Mouse (Mus musculus) heart, postnatal 36 days (tissue): ENCODE results near the gene Klhdc3. TPM values are rescaled to one million over a fixed set of nuclear protein-coding genes. Genes with fewer than 3 reads are reported as not detected.

ENCODE experiments used
- DNase-seq, 2 experiments: peaks; one replicate each; pipeline ENCODE4 v3.0.0; 2021 to 2022
- intact Hi-C: fragments of 180-260 bp; cut with DNase I; formaldehyde crosslinking; loops from one replicate; pipeline ENCODE4 v1.15.1; 2025
- total RNA-seq, 2 experiments: library from RNA; stranded (reverse); gene quantifications; 2 replicates each; pipeline ENCODE4 v1.2.3; 2021

Gene Klhdc3
- total RNA-seq, 2 experiments from 2014 or later = 85.5 to 87.7 TPM

DNA sequence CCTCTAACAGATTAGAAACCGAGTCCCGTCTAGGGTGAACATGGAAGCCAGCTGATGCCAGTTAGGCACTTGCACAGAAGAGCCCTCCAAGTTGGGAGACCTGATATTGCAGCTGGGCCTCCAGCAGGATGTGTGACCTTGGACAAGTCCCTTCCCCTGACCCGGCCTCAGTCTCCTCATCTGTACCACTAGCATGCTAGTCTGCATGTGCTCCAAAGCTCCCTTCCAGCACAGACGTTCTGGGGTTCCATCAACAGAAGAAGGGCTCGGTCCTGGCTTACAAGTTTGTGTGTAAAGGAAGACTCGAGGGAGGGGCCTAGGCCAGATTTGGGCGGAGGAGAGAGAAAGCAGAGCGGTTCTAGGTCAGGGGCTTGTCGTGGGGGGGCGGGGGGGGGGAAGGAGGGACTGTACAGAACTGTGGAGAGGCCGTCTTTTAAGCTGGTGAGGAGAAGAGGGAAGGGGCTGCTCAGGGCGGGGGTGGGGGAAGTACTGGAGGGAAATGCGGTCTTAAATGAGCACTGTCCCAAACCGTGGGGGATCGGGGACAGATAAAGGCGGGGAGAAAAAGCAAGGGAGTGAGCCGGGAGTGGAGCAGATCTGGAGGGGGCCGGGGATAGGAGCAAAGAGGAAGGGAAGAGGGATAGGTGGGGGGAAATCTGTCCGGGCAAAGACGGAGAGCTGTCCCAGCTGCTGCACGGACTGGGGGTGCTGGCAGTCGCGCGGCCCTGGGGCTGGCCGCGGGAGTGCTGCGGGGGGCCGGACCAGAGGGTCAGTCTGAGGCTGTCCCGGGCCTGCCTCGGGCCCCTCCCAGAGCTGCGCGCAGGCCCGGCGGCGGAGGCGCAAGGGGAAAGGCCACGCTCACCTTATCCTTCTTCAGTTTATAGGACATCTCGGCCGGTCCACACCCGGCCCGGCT, 23.5 kb upstream of the Klhdc3 start:
- intact Hi-C loops = no loop called here
- DNase-seq = no peak

DNA sequence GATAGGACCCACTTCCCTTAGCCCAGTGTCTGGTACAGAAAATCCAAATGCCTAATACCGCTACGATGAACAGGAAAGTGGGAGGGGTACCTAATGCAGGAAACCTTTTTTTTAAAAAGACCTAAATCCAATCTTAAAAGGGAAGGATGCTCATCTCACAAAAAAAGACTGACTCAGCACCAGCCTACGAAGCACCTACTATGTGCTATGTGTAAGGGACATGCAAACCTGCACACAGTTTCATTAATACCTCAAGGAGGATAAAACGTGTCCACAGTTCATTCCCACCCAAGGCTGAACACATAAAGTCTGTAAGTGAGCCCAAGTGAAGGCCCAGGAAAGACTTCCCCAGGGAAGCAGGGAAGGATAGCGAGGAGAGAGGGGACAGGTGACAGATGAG, 21.8 kb upstream of the Klhdc3 start:
- intact Hi-C loops = no loop called here
- no peak for DNase-seq

DNA sequence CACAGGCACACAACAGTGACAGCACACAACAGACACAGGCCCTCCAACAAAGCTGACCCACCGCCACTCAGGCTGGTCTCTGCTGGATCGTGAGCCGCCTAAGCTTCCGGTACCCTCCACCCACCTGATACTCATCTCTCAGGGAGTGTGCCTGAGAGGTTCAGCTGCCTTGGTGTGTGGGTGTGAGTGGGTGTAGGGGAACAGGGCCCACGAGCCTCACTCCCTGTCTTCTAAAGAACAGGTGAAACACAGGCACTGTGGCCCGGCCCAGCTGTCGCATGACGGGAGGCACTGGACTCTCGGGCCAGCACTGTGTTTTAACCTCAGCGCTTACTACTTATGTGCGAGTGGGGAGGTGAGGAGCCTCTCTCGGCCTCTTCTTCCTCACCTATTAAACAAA, 21.4 kb upstream of the Klhdc3 start:
- DNase-seq = no peak
- intact Hi-C loops = no loop called here

DNA sequence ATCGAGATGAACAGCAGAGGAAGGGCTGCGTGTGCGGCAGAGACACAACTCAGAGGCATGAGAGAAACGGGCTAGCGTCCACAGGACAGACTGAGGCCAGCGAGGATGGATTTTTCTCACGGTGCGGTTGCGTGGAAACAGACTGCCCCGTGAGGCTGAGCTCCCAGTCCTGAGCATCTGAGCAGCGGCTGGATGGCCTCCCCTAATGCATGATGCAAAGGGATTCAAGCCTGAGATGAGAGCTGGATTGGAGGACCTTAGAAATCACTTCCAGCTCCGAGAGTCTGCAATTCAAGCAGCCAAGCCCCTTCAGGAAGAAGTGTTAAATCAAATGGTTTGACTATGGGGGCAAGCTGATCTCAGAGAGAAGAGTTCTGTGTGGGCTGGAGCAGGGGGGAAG, 20.8 kb upstream of the Klhdc3 start:
- DNase-seq = no peak
- intact Hi-C loops = no loop called here

DNA sequence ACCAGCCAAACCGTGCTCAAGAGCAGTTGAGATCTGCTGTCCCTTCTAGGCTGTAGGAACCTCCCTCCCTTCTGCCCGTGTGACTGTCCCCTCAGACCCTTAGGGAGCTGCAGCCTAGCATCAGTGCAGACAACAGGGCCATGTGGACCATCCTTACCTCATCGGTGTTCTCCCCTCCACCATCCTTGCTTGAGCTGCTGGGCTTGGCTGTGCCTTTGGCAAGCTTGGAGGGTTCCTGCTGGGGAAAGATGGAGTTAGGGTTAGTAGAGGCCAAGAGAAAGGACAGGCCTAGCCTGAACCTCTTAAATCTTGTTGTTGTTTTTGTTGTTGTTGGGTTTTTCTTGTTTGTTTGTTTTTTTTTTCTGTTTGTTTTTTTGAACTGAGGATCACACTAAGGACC, 19.2 kb upstream of the Klhdc3 start:
- DNase-seq = no peak
- intact Hi-C loops = no loop called here

DNA sequence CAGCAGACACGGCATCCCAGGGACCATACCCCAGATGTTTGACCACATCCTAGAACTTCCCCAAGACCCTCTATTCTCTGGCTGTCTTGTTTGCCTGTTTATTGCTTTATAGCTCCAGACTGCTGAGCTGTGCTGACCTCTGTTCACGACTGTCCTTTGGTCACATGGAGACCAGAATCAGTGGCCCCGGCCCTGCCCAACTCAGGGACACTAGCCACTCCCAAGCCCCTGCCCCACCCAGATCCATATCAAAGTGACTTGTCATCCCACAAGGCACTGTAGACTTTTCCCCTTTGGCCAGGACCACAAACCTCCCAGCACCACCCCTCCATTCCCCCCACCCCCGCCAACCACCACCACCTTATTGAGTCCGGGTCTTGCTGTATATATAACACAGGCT, 18.5 kb upstream of the Klhdc3 start:
- intact Hi-C loops = no loop called here
- DNase-seq = no peak

DNA sequence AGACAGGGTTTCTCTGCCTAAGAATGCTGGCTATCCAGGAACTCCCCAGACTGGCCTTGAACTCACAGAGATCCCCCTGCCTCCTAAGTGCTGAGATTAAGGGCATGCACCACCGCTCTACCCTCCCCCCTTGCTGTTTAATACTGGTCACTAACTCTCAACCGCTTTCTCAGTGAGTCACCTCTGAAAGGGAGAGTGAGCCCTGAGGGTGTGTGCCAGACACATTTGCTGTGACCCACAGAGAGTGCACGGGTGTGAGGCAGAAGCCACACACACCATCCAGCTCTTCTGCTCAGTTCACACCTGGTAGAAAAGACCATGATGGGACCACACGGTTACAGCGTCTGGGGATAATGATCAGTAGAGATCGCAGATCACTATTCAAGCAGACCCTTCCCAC, 17.8 kb upstream of the Klhdc3 start:
- intact Hi-C loops = no loop called here
- DNase-seq = no peak

DNA sequence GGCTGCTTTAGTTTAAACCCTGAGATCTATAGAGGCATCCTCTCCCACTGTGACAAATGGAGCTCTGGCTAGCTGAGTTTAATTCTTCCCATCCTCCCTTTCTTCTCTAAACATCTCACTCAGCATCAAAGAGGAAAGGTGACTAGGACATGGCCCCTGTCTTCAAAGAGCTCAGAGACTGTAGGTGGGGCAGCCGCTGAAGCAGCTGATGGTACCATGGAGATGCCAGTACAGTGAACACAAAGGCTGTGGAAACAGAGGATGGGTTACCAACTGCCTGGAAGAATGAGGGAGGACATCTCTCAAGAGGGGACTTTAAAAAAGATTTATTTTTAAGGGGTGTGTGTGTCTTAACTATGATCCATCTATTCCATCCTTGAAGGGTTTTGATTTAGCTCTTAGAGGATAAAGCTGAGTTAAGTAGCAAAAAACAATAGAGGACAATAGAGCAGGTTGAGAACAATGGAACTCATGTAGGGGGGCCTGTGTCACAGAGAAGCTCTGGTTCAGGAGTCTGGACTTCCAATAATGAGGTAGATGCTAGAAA, 13.9 kb upstream of the Klhdc3 start:
- intact Hi-C loops = no loop called here
- DNase-seq = no peak

DNA sequence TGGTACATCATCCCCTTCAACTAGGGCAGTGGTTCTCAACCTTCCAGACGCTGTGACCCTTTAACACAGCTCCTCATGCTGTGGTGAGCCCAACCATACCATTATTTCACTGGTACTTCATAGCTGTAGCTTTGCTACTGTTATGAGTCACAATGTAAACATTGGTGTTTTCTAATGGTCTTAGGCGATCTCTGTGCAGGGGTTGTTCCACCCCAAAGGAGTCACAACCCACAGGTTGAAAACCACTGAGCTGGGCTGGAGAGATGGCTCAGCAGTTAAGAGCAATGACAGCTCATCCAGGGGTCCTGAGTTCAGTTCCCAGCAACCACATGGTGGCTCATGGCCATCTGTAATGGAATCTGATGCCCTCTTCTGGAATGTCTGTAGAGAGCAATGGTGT, 10.7 kb upstream of the Klhdc3 start:
- intact Hi-C loops = no loop called here
- DNase-seq = no peak

DNA sequence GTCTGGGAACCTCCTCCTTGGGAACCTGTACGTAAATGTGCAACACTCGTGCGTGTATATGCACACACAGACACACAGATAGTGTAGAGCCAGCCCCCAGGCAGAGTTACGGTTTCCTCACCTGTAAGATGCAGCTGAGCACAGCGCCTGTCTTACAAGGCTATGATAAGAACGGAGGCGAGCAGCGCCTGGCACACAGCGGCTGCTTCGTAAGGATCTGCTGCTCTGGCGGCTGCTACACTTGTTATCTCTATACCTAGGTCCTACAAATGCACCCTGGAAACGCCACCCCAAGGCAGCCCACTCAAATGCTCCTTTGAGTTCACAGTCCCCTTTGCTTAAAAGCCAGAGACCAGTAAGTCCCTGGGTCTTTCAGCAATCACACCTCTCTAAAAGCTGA, 10.0 kb upstream of the Klhdc3 start:
- DNase-seq = no peak
- intact Hi-C loops = no loop called here

DNA sequence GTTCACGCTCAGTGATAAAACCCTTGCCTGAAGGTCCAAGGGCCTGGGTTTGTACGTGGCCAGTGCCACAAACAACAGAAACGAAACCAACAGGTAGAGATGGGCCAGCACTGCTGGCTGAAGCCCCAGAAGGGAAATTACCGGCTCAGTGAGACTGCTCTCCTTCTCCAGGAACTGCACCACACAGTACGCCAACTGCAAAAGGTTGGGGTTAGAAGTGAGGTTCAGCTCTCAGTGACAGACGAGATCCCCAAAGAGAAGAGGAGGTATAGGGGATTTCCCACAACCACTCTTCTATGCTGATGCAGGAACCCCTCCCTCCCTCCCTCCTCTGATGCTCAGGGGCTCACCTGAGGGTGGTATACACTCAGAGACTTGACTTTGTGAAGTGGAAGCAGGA, 5.2 kb upstream of the Klhdc3 start:
- intact Hi-C loops = loop anchor here (10.0 kb wide), 1 partner anchor 319 kb away; no protein-coding TSS in a partner anchor

DNA sequence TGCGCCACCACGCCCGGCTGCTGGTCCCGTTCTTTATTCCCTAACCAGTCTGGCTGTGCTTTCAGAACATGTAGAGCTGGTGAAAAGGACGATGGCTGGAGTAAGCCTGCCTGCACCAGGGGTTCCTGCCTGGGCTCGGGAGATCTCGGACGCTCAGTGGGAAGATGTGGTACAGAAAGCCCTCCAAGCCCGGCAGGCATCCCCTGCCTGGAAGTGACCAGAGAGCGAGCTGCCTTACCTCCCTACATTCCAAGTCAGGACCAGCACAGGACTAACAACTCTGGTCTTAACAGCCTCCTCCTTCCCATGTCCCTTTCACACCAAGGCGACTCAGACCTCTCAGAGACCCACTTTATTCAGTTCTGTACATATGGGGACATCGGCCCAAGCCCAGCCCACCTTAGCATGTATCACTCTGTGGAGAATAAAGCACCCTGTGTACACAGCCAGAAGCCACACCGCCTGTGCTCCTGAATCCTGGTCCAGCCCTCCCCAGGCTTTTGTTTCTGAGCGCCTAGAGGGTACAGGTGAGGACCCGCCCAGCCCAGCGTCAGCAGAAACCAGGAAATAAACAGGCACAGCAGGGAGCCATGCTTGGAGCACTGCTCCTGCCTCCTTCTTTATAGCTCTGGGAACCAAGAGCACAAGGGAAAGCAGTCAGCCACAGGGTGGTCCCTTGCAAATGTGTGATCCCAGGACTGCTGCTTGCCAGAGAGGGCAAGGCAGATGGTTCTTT, 2.1 kb upstream of the Klhdc3 start:
- intact Hi-C loops = loop anchor here (10.0 kb wide), 1 partner anchor 322 kb away; no protein-coding TSS in a partner anchor
- DNase-seq = no peak

More for the DNA sequence above, 5.2 kb upstream of the Klhdc3 start:
- no peak for DNase-seq

DNA sequence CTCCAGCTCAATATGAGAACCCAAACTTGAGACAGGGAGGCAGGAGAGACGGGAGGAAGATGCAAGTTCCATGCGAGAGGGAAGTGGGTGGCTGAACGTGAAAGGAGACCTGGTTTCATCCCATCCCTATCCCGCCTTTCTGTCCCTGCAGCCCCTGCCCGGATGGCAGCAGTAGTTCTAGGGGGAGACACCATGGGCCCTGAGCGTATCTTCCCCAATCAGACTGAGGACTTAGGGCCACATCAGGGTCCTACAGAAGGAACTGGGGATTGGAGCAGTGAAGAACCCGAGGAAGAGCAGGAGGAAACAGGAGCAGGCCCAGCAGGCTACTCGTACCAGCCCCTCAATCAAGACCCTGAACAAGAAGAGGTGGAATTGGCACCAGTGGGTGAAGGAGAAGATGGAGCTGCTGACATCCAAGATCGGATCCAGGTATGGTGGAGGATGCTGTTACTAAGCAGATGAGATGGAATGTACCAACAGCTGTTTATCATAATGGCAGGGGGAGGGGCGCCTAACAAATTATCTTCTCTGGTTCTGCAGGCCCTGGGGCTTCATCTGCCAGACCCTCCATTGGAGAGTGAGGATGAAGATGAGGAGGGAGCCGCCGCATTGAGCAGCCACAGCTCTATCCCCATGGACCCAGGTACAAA, 878 bp upstream of the Klhdc3 start:
- intact Hi-C loops = loop anchor here (2.0 to 10.0 kb wide), 3 partner anchors 31 to 323 kb away; no protein-coding TSS in a partner anchor
- DNase-seq = no peak

DNA sequence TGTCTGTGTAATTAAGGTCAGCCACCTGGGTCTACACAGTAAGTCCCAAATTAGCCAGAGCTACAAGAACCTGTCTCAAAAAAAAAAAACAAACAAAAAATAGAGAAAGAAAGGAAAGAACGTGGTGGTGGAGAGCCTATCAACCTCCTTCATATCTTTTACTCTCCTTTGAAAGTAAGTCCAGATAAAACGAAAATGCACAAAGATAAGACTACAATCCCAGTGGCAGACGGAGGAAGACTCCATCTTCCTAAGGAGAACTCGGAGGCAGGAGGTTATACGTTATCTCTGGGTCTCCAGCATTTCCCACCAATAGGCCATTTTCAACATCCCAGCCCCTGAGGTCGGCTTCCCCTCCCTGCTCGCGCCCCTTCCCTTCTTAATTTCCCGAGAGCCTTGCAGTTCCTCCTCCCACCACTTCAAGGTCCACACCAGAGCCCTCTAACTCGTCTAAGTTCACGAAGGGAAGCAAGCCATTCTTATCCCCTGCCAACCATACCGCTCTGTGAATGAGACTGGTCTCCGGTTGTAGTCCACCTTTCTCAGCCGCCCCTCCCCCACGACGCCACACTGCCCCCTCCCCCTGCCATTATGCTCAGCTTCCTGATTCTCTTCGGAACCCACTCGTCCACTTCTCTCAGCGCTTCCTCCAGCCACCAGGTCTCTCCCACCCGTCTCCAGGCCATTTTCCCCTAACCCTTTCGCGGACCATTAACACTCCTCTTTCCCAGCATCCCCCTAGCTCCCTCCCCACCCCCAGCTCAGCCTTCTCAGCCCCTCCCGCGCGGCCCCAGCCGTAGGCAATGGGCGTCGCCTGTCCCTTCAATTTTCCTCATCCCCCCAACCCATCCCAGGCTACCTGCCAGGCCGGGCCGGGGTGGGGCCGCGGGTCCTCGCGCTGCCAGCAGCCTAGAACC, 613 bp downstream of the Klhdc3 start:
- intact Hi-C loops = loop anchor here (2.0 to 10.0 kb wide), 3 partner anchors 31 to 325 kb away; no protein-coding TSS in a partner anchor
- DNase-seq = peak in 1 of 2 experiments; percentile 57

DNA sequence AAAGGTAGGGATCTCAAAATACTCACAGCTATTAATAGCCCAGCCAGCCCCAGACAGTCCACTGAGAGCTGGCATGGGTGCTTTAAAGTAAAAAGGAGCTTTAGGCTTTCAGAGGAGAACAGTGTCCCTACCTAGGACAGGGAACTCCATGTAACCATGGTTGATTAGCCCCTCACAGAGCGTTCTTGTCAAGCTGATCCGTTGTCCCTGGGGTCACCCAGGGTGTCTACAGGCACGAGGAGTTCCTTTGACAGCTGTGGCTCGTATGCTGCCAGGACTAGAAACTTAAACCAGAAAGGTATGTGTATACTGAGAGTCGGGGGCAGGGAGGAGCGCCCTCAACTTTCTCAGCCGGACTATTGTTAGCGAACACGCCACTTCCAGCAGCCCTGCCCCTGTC, 1.8 kb downstream of the Klhdc3 start:
- intact Hi-C loops = no loop called here
- DNase-seq = peak in 1 of 2 experiments; percentile 34

DNA sequence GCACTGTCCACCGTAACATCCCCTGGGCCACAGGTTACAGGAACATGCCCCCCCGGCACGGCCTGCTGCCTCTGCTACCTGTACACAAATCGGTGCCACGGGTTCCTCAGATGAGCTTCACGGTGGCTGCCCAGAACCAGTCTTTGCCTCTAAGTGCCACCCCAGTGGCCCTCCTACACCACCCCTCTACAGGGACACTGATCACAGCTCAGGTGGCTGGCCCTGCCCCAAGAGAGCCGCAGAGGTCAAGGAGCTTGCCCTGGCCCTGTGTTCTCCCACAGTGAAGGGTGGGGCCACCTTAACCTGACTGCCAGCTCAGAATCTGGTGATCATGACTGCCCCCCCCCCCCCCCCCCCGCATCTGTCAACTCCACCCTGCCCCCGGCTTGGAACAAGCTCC, 2.3 kb downstream of the Klhdc3 start, which contains the start of gene Mea1:
Gene Mea1 (plus strand): TSS at position 378 of the 400 bp plus-strand sequence.
- peak in 1 of 2 experiments; percentile 42 for DNase-seq
- intact Hi-C loops = no loop called here

DNA sequence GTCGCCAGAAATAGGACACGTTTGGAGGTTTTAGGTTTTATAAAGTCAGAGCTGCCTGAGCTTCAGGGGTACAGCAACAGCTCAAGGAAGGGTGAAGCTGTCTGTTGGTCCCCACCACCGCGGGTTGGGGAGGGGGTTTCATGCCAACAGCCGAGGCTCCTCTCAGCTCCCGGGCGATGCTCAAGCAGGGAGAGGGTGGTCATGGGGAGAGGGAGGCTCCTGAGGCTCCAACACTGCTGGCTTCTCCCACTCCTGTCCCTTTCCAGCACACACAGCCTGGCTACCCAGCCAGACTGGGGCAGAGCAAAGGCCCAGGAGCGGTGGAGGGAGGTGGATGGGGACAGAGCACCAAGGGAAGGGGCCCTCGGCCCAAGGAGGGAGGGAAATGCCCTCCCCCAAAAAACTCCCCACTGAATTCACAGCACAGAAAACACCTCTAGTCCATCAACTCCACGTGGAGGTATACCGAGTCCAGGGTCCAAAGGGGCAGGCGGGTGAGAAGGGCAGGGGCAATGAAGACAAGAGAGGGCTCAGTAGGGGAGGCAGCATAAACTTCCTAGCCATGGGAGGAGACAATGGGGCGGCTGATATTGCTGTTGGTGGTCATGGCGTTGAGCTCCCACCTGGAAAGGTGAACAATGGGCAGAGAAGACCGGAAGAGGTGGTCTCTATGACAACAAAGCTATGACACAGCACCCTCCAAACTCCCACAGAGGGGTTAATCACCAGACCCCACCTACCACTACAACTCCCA, 6.0 kb downstream of the Klhdc3 start:
- no peak for DNase-seq
- intact Hi-C loops = loop anchor here (2.0 kb wide), 1 partner anchor 24 kb away; the partner anchor contains the start of gene Cul7

DNA sequence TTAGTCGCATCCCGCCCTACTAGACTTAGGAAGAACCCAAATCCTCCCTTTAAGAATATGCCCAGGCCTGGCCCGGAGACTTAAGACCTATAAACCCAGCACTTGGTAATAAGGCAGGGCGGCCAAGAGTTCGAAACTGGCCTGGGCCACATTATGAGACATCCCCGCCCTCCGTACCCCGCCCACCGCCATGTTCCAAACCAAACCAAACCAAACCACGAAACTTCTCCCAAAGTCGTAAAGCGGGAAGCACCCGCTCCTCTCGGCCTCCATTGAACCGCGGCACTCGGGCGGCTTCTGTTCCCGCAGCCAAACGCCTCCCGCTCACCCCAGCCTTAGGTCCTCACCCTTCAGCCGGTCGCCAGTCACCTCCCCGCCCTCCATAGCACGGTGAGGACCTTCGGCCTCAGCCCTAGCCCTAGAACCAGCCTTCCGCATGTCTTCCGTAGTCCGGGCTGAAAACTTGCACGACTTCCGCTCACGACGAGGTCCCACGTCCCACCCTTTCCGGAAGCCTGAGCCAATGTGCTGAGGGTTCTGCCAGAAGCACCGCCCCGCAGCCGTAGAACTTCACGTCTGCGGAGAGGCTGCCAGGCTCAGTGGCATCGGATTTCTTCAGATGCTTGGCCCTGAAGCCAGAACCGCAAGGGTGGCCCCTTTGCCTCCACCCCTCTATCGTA, 6.7 kb downstream of the Klhdc3 start, which contains the start of gene Rrp36:
Gene Rrp36 (minus strand): TSS at position 503 of the 680 bp plus-strand sequence.
- intact Hi-C loops = loop anchor here (2.0 kb wide), 1 partner anchor 23 kb away; the partner anchor contains the start of gene Cul7
- peak; percentile 92 for DNase-seq
